Mouse (Mus musculus) telencephalon, adult 2 months (tissue): ENCODE measurements around the gene Il1rn.

Experiments
- DNase-seq: peaks from one replicate; pipeline ENCODE4 v3.0.0-alpha.2; 2011; ENCODE audit warnings: low read depth, low spot score

The Il1rn gene

GRCm38 (mm10) chr2:24382456-24383230 lies 46.0 kb downstream of the Il1rn start:
- DNase-seq: no peak

- no peak for DNase-seq
Measured at GRCm38 (mm10) chr2:24383636-24384035, 47.0 kb downstream of the Il1rn start.

GRCm38 (mm10) chr2:24384393-24384792 lies 47.7 kb downstream of the Il1rn start:
- DNase-seq: no peak

- DNase-seq: no peak
Measured at GRCm38 (mm10) chr2:24385111-24385961, 48.7 kb downstream of the Il1rn start.

GRCm38 (mm10) chr2:24386158-24386963 lies 49.7 kb downstream of the Il1rn start:
- no peak for DNase-seq

GRCm38 (mm10) chr2:24386964-24387320 lies 50.3 kb downstream of the Il1rn start:
- DNase-seq: no peak

GRCm38 (mm10) chr2:24387361-24388283 lies 51.0 kb downstream of the Il1rn start:
- DNase-seq: peak; percentile 72

GRCm38 (mm10) chr2:24393251-24393650 lies 56.6 kb downstream of the Il1rn start:
- no peak for DNase-seq

- no peak for DNase-seq
Measured at GRCm38 (mm10) chr2:24397115-24397514, 60.5 kb downstream of the Il1rn start.

- no peak for DNase-seq
Measured at GRCm38 (mm10) chr2:24400711-24401110, 64.1 kb downstream of the Il1rn start.
